Mouse (Mus musculus): ENCODE measurements around the gene Stk19. TPM values are rescaled to one million over a fixed set of nuclear protein-coding genes. Genes with fewer than 3 reads are reported as not detected.
"Not testable (repeated sequence)": the region's sequence is repeated elsewhere in the genome, so short reads cannot be mapped to it uniquely, and the experiment has no call there.

Stk19 gene
- polyA plus RNA-seq, 1 experiment from 2014 or later, result 21.5 TPM

DNA sequence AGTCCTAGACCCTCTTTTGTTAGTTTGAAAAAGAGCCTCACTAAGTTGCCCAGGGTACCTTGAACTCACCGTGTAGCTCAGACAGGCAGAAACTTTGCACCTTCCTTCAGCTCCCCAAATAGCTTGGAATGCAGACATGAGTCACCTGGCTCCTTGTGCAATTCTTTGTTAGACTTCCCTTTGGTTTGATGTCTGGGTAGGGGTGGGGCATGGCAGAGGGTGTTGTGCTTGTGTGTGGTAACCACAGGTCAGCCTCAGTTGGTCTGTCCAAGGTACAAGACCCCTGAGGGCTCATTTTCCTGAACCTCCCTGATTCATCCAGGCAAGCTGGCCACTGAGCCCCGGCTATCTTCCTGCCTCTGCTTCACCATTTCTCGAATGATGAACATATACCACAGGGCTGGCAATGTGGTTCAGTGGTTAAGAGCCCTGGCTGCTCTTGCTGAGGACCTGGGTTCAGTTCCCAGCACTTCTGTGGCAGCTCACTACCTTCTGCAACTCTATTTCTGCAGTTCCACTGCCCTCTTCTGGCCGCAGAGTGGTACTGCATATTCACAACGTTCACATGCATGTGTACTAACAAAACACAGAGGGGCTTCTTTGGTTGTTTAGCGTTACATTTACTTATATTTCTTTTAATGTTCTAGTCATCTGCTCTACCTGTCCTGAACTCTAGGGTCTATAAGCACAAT lies 31.7 kb downstream of the Stk19 start:
- WGBS, result 77% methylated on average over 6 of the region's 6 CpGs
- Histone ChIP-seq H3K27ac (no peak overlapping the region), H3K36me3 (no peaks in the 10 kb centered on the region), H3K4me3 (no peak overlapping the region), H3K27me3 (no peaks in the 10 kb centered on the region), H3K9ac (no peak overlapping the region), H3K4me1 (no peaks in the 10 kb centered on the region), H3K4me2 (replicated peaks) (no peak overlapping the region), H3K9me3 (peaks cover 5% of the 10 kb centered on the region)
- ATAC-seq (ENCODE audit: insufficient number of reproducible peaks, insufficient read depth, low FRiP score, low TSS enrichment), result no peak

DNA sequence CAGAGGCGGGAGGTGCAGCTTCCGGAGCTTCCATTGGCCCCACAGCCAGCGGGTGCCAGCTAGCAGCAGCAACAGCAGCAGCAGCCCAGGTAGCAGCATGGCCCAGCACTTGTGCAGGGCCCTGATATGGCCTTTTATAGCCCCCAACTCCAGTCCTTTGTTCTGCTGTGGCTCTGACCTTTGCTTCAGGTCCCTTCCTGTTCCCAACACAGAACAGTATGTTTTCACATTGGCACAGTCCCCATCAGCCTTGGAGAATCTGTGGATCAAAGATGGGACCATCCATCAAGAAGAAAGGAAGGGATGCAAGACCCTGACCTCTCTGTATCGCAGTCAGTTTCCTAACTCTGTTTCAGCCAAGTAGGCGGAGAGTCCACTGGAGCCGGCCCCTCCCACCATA lies 32.4 kb downstream of the Stk19 start, which contains the start of gene Cyp21a1:
TSS of gene Cyp21a1 (minus strand) at position 261 of the 400 bp plus-strand sequence.
- not testable (repeated sequence) for H3K9ac ChIP-seq; H3K4me3 ChIP-seq; ATAC-seq (ENCODE audit: insufficient number of reproducible peaks, insufficient read depth, low FRiP score, low TSS enrichment); H3K27me3 ChIP-seq; H3K4me1 ChIP-seq; H3K4me2 ChIP-seq (replicated peaks); H3K36me3 ChIP-seq; H3K9me3 ChIP-seq; H3K27ac ChIP-seq
- WGBS, result 90% methylated on average over 4 of the region's 6 CpGs

DNA sequence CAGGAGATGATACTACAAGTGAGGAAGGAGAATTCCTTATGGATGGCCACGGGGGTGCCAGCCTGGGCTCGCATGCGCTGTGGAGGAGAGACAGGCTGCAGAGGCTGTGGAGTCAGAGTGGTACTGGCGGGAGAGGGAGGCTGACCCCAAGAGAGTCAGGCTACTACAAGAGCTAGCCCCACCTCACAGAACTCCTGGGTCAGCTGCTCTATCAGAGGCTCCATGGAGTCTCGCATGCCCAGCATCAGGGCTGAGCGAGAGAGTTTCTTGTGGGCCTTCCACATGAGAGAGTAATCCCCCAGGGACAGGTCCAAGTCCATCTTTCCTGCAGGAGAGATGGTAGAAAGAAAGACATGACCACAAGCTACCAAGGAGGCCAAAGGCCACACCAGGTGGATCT lies 33.4 kb downstream of the Stk19 start:
- not testable (repeated sequence) for H3K27me3 ChIP-seq; H3K27ac ChIP-seq; H3K9ac ChIP-seq; H3K4me3 ChIP-seq; H3K36me3 ChIP-seq; H3K9me3 ChIP-seq; H3K4me2 ChIP-seq (replicated peaks); ATAC-seq (ENCODE audit: insufficient number of reproducible peaks, insufficient read depth, low FRiP score, low TSS enrichment); H3K4me1 ChIP-seq
- WGBS, result 90% methylated on average over 6 of the region's 6 CpGs

DNA sequence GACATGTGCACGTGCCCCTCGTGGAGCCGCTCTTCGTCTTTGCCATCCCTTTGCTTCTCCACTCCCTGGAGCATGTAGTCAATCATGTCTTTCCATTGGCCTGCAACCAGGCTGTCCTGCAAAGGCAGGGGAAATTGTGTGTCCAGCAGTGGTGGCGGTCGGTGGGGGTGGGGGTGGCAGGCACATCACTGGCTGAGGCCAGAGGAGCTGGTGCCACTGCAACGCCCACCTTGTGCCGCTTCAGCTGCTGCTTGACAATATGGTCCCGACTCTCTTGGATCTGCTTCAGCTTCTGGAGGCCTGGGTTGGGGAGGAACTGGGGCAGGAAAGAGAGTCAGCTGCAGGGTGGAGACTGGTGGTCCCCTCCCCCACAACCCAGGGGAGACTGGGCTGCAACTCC lies 34.0 kb downstream of the Stk19 start:
- ATAC-seq (ENCODE audit: insufficient number of reproducible peaks, insufficient read depth, low FRiP score, low TSS enrichment); H3K4me1 ChIP-seq: not testable (repeated sequence)
- 95% methylated on average over 9 of the region's 9 CpGs for WGBS

DNA sequence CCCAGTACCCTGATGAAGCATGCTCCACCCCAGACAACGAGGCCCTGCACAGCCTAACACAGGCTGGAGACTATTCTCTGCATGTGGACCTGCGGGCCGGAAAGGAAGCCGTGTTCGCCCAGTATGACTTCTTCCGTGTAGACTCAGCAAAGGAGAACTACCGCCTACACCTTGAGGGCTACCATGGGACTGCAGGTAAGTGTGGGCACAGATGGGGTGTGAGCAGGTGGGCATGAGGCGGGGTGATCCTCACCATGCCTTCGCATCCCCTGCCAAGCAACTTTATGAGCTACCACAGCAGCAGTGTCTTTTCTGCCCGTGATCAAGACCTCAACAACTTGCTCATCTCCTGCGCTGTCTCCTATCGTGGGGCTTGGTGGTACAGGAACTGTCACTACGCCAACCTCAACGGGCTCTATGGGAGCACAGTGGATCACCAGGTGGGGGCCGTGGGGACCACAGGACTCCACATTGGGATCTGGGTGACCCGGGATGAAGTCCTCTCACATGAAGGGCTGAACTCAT lies 35.9 kb downstream of the Stk19 start:
- not testable (repeated sequence) for H3K9me3 ChIP-seq; H3K9ac ChIP-seq; H3K27ac ChIP-seq; ATAC-seq (ENCODE audit: insufficient number of reproducible peaks, insufficient read depth, low FRiP score, low TSS enrichment); H3K36me3 ChIP-seq; H3K4me1 ChIP-seq; H3K4me3 ChIP-seq; H3K27me3 ChIP-seq; H3K4me2 ChIP-seq (replicated peaks)
- 92% methylated on average over 16 of the region's 16 CpGs for WGBS

More for the DNA sequence above, 34.0 kb downstream of the Stk19 start:
- H3K9ac ChIP-seq; H3K4me3 ChIP-seq; H3K27ac ChIP-seq; H3K9me3 ChIP-seq; H3K36me3 ChIP-seq; H3K4me2 ChIP-seq (replicated peaks); H3K27me3 ChIP-seq: not testable (repeated sequence)

DNA sequence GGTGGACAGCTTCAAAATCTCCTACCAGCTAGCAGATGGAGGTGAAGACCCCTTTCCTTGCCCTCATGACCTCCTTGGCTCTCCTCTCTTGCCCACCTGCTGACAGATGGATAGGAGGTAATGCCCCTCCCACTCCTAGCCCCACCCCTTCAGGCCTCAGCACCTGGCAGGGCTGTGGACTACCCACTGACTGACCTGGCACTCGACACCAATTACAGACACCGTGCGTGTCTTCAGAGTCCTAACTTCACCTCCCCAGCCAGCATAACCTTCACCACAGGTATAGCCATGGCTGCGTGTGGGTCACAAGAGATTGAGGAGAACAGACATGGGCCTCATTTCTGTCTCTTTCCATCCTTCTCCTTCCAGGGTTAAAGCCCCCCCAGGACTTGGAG lies 37.2 kb downstream of the Stk19 start:
- no peak overlapping the region for H3K4me2 ChIP-seq (replicated peaks)
- no peaks in the 10 kb centered on the region for H3K4me1 ChIP-seq
- no peaks in the 10 kb centered on the region for H3K9me3 ChIP-seq
- H3K4me3 ChIP-seq, result no peak overlapping the region
- H3K36me3 ChIP-seq, result no peaks in the 10 kb centered on the region
- H3K9ac ChIP-seq, result no peak overlapping the region
- 84% methylated on average over 4 of the region's 4 CpGs for WGBS
- no peak for ATAC-seq (ENCODE audit: insufficient number of reproducible peaks, insufficient read depth, low FRiP score, low TSS enrichment)
- no peaks in the 10 kb centered on the region for H3K27me3 ChIP-seq
- H3K27ac ChIP-seq, result no peak overlapping the region

DNA sequence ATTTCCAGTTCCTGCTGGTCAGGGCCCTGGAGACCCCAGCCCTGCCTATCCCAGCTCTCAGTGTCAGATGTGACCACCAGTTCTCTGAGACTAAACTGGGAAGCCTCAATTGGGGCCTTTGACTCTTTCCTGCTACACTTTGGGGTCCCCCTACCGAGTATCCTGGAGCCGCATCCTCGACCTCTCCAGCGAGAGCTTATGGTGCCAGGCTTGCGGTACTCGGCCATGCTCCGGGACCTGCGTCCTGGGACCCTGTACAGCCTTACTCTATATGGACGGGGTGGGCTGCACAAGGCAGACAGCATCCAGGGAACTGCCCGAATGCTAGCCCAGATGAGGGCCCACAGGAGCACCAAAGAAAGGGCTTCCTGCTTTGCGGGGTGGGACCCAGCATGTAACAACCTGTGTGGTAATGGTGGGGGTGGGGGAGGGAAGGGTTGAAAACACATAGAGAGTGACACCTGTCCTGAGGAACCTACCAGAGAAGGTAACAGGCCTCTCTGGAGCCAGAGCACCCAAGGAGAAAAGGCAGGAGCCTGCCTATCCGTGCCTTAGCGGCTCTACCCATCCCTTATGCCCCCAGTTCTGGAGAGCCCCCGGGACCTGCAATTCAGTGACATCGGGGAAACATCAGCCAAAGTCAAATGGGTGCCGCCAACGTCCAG lies 37.7 kb downstream of the Stk19 start:
- H3K27ac ChIP-seq, result no peak overlapping the region
- WGBS, result 88% methylated on average over 17 of the region's 17 CpGs
- no peaks in the 10 kb centered on the region for H3K27me3 ChIP-seq
- no peak overlapping the region for H3K4me2 ChIP-seq (replicated peaks)
- H3K4me1 ChIP-seq, result no peaks in the 10 kb centered on the region
- no peak overlapping the region for H3K9ac ChIP-seq
- no peaks in the 10 kb centered on the region for H3K36me3 ChIP-seq
- ATAC-seq (ENCODE audit: insufficient number of reproducible peaks, insufficient read depth, low FRiP score, low TSS enrichment), result no peak
- no peak overlapping the region for H3K4me3 ChIP-seq
- H3K9me3 ChIP-seq, result no peaks in the 10 kb centered on the region

DNA sequence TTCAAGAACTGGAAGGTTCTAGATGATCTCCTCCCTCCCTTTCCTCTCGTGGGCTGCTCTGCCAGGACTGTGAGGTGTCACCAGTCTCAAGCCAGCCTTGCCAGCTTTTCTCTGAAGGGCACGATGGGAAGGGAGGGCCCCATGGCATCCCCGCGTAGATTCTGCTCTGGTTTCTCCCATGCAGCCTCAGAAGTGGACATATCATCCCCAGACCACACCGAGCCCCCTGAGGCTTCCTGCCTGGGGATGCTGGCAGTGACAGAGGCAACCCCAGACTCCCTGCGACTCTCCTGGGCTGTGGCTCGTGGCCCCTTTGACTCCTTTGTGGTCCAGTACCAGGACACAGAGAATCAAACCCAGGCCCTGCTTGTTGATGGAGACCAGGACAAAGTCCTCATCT lies 38.7 kb downstream of the Stk19 start:
- WGBS, result 87% methylated on average over 6 of the region's 7 CpGs
- not testable (repeated sequence) for H3K4me3 ChIP-seq; H3K9me3 ChIP-seq; H3K36me3 ChIP-seq; H3K9ac ChIP-seq; ATAC-seq (ENCODE audit: insufficient number of reproducible peaks, insufficient read depth, low FRiP score, low TSS enrichment); H3K27me3 ChIP-seq; H3K4me1 ChIP-seq; H3K27ac ChIP-seq; H3K4me2 ChIP-seq (replicated peaks)

DNA sequence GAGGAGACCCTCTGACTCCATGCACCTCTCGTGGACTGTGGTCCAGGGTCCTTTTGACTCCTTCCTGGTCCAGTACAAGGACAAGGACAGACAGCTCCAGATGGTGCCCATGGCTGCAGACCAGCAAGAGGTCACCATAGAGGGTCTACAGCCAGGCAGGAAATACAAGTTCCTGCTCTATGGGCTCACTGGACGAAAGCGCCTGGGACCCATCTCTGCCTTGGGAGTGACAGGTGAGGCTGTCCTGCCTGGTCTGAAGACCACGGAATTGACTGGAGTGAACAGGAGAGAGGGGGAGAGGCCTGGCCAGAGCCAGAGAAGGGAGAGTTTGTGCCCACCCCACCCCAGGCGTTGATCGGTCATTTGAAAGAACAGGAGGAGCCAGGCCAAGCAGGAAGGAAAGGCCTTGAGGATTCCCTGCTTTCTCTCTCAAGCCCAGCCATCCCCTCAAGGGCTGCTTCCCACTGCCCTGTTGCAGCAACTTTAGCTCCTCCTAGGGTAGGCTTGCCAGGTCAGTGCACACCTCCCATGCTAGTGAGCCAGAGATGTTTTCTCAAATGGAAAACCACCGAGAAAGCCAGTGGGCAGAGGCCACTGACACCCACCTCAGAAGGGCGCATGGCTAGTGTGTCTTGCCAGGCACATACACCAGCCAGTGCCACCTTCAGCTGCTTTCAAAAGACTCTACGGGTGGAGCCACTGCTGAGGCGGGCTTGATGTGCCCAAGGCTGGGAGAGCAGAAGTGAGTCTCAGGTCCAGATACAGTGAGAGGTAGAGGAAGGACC lies 39.3 kb downstream of the Stk19 start:
- H3K9me3 ChIP-seq; H3K4me1 ChIP-seq; ATAC-seq (ENCODE audit: insufficient number of reproducible peaks, insufficient read depth, low FRiP score, low TSS enrichment); H3K36me3 ChIP-seq; H3K9ac ChIP-seq; H3K4me2 ChIP-seq (replicated peaks); H3K27me3 ChIP-seq; H3K27ac ChIP-seq; H3K4me3 ChIP-seq: not testable (repeated sequence)
- WGBS, result 85% methylated on average over 10 of the region's 10 CpGs

DNA sequence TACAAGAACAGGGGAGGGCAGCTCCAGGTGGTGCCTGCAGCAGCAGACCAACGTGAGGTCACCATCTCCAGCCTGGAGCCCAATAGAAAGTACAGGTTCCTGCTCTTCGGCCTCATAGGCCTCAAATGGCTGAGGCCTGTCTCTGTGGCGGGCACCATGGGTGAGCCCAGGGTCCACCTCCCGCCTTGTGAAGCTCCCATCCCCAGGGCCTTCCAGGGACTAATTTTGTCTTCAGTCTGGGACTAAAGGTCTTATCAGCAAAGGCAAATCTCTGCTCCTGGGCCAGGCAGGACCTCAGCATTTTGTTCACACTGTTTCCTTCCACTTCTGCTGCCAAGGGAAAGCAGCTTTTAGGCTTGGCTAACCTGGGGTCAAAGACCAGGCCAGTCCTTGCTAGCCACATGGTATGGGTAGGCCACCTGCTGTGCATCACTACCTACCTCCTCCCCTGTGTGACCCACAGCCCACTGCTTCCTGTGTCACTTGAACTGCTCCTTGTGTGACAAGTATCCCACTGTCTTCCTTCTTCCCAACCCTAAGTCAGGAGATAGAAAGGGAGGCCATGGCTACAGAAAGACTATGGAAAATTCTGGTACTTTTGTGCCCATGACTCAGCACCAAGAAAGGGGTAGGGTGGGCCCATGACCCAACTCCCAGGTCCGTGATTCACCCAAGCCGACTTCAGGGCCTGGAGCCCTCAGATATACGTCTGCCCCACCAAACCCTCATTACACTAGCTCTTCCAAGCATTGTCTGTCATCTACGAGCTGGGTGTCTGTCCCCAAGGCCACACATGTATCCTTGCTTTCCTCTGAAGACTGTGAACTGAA lies 40.2 kb downstream of the Stk19 start:
- Histone ChIP-seq H3K4me1 (no peaks in the 10 kb centered on the region), H3K27ac (no peak overlapping the region), H3K27me3 (no peaks in the 10 kb centered on the region), H3K4me2 (replicated peaks) (no peak overlapping the region), H3K9ac (no peak overlapping the region), H3K36me3 (no peaks in the 10 kb centered on the region), H3K9me3 (no peaks in the 10 kb centered on the region), H3K4me3 (no peak overlapping the region)
- ATAC-seq (ENCODE audit: insufficient number of reproducible peaks, insufficient read depth, low FRiP score, low TSS enrichment), result no peak
- 88% methylated on average over 8 of the region's 8 CpGs for WGBS

DNA sequence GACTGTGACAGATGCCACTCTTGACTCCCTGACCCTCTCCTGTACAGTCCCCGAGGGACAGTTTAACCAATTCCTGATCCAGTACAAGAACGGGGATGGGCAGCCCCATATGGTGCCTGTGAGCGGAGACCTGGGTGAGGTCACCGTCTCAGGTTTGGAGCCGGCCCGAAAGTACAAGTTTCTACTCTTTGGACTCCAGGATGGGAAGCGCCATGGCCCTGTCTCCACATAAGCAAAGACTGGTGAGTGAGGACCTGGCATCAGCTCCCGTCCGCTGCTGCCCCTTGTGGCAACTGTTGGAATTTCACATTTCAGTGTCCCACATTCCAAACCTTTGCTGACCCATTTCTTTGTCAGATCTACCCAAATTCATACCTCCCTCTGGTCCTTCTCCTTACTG lies 41.1 kb downstream of the Stk19 start:
- H3K9ac ChIP-seq, result no peak overlapping the region
- no peak overlapping the region for H3K27ac ChIP-seq
- no peak overlapping the region for H3K4me2 ChIP-seq (replicated peaks)
- no peaks in the 10 kb centered on the region for H3K4me1 ChIP-seq
- no peak for ATAC-seq (ENCODE audit: insufficient number of reproducible peaks, insufficient read depth, low FRiP score, low TSS enrichment)
- H3K36me3 ChIP-seq, result no peaks in the 10 kb centered on the region
- no peaks in the 10 kb centered on the region for H3K27me3 ChIP-seq
- WGBS, result 65% methylated on average over 9 of the region's 9 CpGs
- H3K9me3 ChIP-seq, result no peaks in the 10 kb centered on the region
- no peak overlapping the region for H3K4me3 ChIP-seq
